Mouse (Mus musculus) v-Abl transformed pro-B cells (cell line): ENCODE data around the gene Vmn1r57.
"Not testable (repeated sequence)": the region's sequence is repeated elsewhere in the genome, so short reads cannot be mapped to it uniquely, and the experiment has no call there.

ENCODE experiments used
- in situ Hi-C, 2 experiments: fragments of 400-800 bp; cut with MboI; formaldehyde crosslinking; loops; one replicate each; pipeline ENCODE4 v1.15.1; 2025; ENCODE audit not compliant: unreplicated experiment in 2 of 2

Gene Vmn1r57

GRCm38 (mm10) chr7:5218193-5218592 is at the start of gene Vmn1r57:
TSS of gene Vmn1r57 (plus strand) at chr7:5218493.
- in situ Hi-C loops: not testable (repeated sequence)

GRCm38 (mm10) chr7:5196647-5197046 is 21.6 kb upstream of the Vmn1r57 start, which contains the start of gene Vmn1r56:
TSS of gene Vmn1r56 (minus strand) at chr7:5196747.
- in situ Hi-C loops: not testable (repeated sequence)

- in situ Hi-C loops: no loop called here
These were observed 44.8 kb downstream of the Vmn1r57 start for GRCm38 (mm10) chr7:5263051-5263450.
